Mouse (Mus musculus) embryonic stem cell, embryonic (primary cell): ENCODE results near the gene Ccdc157.

Experiments
- CTCF ChIA-PET, 4 experiments: fragments of 300-600 bp in 2 of 4; fragments of 350-600 bp in 2 of 4; sonication (Branson Sonifier 250); formaldehyde crosslinking; loops; one replicate each; lab custom pipeline; 2022; ENCODE audit warnings: inconsistent platforms in 2 of 4; lab: Charles Lee
- POLR2A ChIA-PET, 4 experiments: fragments of 300-600 bp in 2 of 4; fragments of 350-600 bp in 2 of 4; sonication (Branson Sonifier 250); formaldehyde crosslinking; loops; one replicate each; lab custom pipeline; 2022; ENCODE audit warnings: antibody characterized with exemption in 4 of 4, inconsistent platforms in 1 of 4; lab: Charles Lee

Ccdc157 gene

DNA sequence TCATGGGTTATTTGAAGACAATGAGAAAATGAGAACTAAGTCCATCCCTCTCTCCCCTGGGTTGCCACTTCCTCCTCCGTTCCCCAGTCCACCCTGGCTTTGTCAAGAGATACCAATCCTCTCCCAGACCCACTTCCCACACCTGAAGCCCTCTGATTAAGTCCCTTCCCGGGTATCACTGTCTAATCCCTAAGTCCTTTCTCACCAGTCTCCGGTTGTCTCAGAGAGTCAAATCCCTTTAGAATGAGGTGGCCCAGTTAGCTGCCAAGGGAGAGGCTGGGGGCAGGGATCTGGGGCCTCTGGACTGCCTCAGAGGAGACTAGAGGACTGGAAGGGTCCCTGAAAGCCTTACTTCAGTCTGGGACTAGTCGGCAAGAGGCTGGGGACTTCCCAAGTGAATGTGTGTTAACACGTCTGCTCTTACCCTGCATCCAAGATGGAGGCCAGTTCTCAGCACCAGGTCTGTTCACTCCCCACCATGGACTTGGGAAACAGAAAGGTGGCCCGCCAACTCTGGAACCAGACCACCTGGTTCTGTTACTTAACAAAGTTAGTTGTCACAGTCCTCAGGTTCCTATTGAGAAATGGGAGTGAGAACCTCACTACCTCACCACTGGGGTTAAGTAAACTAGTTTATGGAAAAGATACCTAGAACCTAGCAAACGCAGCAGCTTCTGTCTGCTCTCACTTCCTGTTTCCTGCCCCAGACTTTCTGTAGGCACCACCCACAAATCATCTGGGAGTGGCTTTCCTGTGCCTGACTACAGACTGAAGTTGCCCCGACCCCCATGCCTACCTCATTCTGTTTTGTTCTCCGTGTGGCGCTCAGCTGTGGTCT lies 37.1 kb downstream of the Ccdc157 start, which contains the start of gene Sec14l2:
Gene Sec14l2, minus strand, starts transcription at position 674 of the 838 bp plus-strand sequence.
- CTCF ChIA-PET, result interaction anchor here (0.6 to 2.1 kb wide), 26 partner anchors 8 to 259 kb away, joined by 3 to 10 read pairs (median 4); partner anchors contain the start of genes Rnf215 (in 3 of the 4), Castor1 (in 1 of the 4), Gal3st1 (in 1 of the 4) and Osbp2 (in 1 of the 4)

DNA sequence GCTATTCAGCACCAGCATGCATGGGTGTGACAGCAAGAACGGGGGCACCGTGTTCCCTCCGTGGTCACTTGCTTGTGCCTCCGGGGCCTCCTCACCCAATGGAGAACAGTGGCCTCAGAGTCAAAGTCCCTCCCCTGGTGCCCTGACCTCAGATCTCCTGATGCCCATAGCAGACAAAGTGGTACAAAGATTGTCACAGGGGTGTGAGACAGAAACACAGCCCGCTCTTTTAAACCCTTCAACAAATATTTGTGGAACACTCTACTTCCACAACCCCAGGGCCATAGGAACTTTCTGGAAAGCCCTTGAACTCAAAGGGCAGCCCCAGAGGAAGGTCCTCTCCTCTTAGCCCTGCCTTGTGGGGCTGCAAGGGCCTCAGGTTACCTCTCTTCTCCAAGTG lies 37.9 kb downstream of the Ccdc157 start:
- ChIA-PET POLR2A (interaction anchor here in 3 of 4 experiments (1.4 to 2.8 kb wide), 5 partner anchors 12 to 28 kb away, joined by 4 to 19 read pairs (median 10); partner anchors contain the start of gene Rnf215 (in 1 of the 3)), CTCF (interaction anchor here in 3 of 4 experiments (1.4 to 1.9 kb wide), 5 partner anchors 12 to 69 kb away, joined by 6 to 10 read pairs (median 7); partner anchors contain the start of gene Rnf215 (in 2 of the 3))

More for the DNA sequence above, 37.1 kb downstream of the Ccdc157 start, which contains the start of gene Sec14l2:
- POLR2A ChIA-PET, result interaction anchor here in 3 of 4 experiments (0.6 to 2.8 kb wide), 31 partner anchors 9 to 726 kb away, joined by 3 to 19 read pairs (median 4); partner anchors contain the start of genes Tbc1d10a (in 3 of the 3), Rnf215 (in 2 of the 3), Mtfp1 (in 1 of the 3) and Sf3a1 (in 1 of the 3)

DNA sequence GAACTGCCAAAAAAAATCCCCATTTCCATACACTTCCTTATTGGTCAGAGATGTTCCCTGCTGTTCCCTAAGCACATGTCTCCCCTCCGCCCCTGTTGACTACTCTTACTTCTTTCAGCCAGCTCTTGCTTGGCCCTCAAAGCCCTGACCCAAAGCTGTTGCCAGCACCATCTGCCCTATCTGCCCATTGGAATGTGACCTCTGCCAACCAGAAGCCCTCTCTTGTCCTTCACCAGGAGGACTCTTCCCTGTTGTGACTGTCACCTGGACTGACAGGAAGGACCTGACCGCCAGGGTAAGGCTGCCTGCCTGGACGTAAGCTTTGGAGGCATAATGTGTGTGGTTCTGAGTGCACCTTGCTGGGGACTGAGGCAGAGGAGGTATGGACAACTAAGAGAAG lies 38.4 kb downstream of the Ccdc157 start:
- POLR2A ChIA-PET, result interaction anchor here in 1 of 4 experiments (2.4 to 2.8 kb wide), 3 partner anchors 13 to 28 kb away, joined by 10 to 19 read pairs (median 11); partner anchors contain the start of gene Rnf215
- CTCF ChIA-PET, result interaction anchor here in 2 of 4 experiments (0.6 to 1.9 kb wide), 3 partner anchors 7 to 27 kb away, joined by 3 to 8 read pairs (median 3); partner anchors contain the start of gene Rnf215 (in 1 of the 2)

DNA sequence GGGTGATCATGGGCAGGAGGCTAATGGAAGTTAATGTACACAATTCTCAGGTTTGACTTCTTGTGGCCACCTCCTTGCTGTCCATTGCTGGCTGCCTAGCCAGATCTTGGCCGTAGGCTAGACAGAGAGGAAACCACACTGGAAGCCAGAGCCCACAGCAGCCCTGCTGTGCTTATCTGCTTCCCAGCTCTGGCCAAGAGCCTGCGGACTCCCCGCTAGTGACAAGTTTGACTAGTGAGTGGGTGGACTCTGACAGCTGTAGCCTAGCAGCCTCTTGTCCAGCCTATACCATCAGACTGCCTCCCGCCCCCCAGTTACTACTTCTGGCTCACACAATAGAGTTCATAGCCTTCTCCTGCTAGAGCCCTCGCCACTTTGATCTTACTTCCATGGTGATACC lies 40.5 kb downstream of the Ccdc157 start:
- CTCF ChIA-PET, result interaction anchor here in 1 of 4 experiments (1.7 kb wide), 1 partner anchor 15 kb away, joined by 6 read pairs; no protein-coding TSS in a partner anchor
- POLR2A ChIA-PET, result interaction anchor here in 2 of 4 experiments (0.5 to 2.4 kb wide), 7 partner anchors 8 to 524 kb away, joined by 3 to 7 read pairs (median 3); partner anchors contain the start of gene Rnf215 (in 1 of the 2)

DNA sequence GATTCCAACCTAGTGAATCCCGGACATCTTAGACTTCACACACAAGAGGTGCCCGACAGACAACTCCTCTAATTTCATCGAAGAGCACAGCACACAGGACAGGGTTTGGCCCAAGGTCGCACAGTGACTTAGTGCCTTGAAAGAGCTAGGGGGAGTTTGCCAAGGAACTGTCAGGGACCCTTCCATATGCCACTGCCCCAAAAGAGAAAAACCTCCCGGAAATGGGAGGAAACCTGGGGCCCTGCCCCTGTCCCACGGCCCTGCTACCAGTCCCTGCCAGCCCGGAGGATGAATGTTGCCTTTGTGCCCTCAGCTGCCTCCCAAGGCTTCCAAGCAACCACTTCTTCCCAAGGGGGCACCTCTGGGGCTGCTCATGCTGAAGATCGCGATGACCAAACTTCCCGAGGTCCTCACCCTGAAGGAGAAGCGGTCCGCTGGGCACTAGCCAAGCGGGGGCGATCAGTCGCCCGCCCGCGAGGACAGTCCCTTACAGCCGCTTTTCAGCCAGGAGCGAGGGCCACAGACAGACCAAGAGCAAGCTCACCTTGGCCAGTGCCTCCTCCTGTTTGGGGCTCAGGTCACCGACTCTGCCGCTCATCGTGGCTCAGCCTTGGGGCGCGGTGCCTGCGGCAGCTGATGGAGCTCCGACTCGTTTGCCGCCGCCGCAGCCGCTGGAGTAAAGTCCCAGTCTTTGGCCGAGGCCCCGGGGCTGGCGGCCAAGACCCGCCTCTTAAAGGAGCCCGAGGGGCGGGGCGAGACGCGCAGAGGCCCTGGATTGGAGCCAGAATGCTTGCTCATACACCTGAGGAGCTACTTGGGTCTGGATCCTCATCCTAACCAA lies 41.8 kb downstream of the Ccdc157 start:
- ChIA-PET POLR2A (interaction anchor here (0.5 to 2.6 kb wide), 34 partner anchors 9 to 488 kb away, joined by 3 to 20 read pairs (median 4); partner anchors contain the start of genes Rnf215 (in 2 of the 4), Tbc1d10a (in 2 of the 4), Mtfp1 (in 1 of the 4) and Pes1 (in 1 of the 4)), CTCF (interaction anchor here (0.5 to 1.9 kb wide), 22 partner anchors 12 to 584 kb away, joined by 3 to 10 read pairs (median 4); partner anchors contain the start of gene Rnf215 (in 2 of the 4))

DNA sequence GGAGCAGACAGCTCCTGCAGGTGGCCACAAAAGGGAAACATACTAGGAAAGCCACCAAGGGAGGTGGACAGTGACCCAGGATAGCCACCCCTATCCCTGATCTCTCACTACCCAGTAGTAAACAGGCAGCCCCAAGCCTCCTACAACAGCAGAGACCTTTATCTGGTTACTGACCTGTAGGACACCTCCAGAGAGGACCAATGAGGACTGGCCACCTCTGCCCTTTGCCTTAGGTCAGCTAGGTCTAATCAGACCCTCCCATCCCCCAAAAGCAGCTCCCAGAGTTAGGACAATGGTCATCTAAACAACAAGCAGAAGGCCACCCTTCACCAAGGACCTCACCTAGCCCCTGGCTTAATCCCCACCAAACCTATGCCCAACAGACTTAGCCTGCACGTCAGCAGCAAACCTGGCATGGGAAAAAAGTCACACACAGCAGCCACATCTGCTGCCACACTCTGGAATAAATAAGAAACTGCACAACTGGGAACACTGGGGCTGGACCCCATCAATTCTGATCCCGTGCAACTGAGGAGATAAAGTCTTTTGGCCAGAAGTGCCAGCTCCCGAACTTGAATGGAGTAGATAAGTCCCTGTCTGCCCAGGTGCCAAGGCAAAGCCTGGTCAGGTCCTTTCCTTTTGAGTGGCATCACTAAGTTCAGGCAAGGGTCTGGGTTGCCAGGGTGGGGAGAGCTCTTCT lies 42.6 kb downstream of the Ccdc157 start:
- POLR2A ChIA-PET, result interaction anchor here in 2 of 4 experiments (0.8 to 2.6 kb wide), 17 partner anchors 9 to 150 kb away, joined by 3 to 20 read pairs (median 4); partner anchors contain the start of genes Mtfp1 (in 1 of the 2) and Rnf215 (in 1 of the 2)

DNA sequence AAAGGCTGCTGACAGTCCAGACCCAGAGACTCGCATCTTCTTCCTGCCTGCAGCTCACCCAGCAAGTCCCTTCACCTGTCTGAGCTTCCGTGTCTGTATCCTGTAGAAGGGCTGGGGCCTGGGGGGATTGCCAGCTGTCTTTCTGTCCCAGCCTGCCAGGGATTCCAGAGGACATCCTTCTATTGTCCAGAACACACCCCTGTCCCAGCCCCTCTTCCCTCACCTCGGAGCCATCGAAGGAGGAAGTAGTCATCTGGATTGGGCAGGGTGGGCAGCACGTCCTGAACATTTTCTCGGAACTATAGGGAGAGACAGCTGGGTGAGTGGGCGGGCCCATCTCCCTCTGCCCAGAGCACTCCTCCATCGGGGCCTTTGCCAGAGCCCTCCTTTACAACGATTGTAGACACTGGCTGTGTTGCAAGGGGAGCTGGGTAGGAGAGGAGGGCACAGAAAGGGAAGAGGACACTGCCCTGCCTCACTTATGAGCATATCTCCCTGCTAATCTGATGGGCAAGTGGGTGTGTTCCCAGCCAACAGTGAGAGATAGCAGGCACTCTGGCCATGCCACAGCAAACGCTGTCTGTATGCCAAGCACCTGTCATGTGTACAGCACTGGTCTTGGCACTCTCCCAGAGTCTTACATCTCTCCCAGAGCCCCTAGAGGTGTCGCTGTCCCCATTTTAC lies 43.5 kb downstream of the Ccdc157 start:
- POLR2A ChIA-PET, result interaction anchor here in 2 of 4 experiments (1.4 to 2.6 kb wide), 3 partner anchors 18 to 22 kb away, joined by 3 to 20 read pairs (median 13); no protein-coding TSS in a partner anchor
- CTCF ChIA-PET, result interaction anchor here in 3 of 4 experiments (0.5 to 1.9 kb wide), 3 partner anchors 18 to 154 kb away, joined by 4 to 12 read pairs (median 4); partner anchors contain the start of gene Rnf215 (in 1 of the 3)

More for the DNA sequence above, 42.6 kb downstream of the Ccdc157 start:
- CTCF ChIA-PET, result interaction anchor here (0.5 to 1.9 kb wide), 9 partner anchors 17 to 153 kb away, joined by 3 to 12 read pairs (median 4); partner anchors contain the start of gene Rnf215 (in 1 of the 4)

DNA sequence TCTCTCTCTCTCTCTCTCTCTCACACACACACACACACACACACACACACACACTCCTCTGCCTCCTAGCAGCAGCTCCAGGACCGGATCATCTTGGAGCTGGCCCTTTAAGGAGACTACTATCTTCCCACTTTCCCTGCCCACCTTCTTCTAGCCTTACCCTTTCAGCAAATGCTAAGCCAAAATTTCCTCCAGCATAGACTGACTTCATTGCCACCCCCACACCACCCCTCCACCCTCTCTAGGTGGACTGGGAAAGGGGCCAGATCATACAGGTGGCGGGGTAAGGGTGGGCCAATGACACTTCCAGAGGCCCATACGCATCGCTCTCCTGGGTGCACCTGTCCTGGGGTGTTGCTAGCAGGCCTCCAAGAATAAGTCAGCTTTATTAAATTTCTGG lies 44.7 kb downstream of the Ccdc157 start:
- CTCF ChIA-PET, result interaction anchor here in 1 of 4 experiments (1.8 kb wide), 2 partner anchors 8 to 194 kb away, joined by 3 to 4 read pairs; partner anchors contain the start of gene Sec14l2

DNA sequence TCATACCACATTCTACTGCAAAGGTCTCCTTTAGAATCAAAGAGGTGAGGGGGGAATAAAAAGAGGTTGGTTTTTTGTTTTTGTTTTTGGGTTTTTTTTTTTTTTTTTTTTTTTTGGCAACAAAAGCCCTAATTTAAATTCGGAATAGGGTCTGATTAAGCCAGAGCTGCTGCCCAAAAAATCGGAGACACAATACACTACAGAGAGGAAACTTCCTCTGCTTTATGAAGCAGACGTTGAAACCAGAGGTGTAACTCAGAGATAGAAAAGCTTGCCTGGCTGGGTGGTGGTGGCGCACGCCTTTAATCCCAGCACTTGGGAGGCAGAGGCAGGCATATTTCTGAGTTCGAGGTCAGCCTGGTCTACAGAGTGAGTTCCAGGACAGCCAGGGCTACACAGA lies 45.6 kb downstream of the Ccdc157 start:
- CTCF ChIA-PET, result interaction anchor here in 3 of 4 experiments (0.5 to 1.8 kb wide), 9 partner anchors 9 to 193 kb away, joined by 3 to 12 read pairs (median 5); partner anchors contain the start of genes Lif (in 1 of the 3) and Sec14l2 (in 1 of the 3)
- POLR2A ChIA-PET, result interaction anchor here in 2 of 4 experiments (0.6 to 1.7 kb wide), 4 partner anchors 20 to 193 kb away, joined by 3 to 9 read pairs (median 4); partner anchors contain the start of genes Rnf215 (in 1 of the 2) and Tcn2 (in 1 of the 2)

More for the DNA sequence above, 44.7 kb downstream of the Ccdc157 start:
- POLR2A ChIA-PET, result interaction anchor here in 1 of 4 experiments (1.4 to 1.7 kb wide), 2 partner anchors 20 to 21 kb away, joined by 3 to 4 read pairs; partner anchors contain the start of gene Rnf215

DNA sequence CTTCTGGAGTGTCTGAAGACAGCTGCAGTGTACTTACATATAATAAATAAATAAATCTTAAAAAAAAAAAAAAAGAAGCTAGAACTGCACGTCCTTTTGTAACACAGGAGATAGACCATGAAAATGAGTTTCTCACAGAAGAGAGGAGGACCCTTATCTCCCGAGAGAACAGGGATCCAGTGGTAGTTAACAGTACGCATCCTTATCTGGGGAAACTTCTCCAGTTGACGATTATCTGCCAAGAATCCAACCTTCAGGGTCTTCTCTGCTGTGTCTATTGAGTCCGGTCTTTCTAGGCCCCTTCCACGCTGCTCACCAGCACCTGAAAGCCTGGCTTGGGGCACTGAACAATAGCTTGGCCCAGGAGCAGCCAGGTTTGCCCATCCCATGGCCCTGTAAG lies 46.1 kb downstream of the Ccdc157 start:
- POLR2A ChIA-PET, result interaction anchor here in 2 of 4 experiments (0.7 to 1.7 kb wide), 3 partner anchors 21 to 182 kb away, joined by 3 to 4 read pairs (median 4); partner anchors contain the start of genes Rnf215 (in 1 of the 2) and Tcn2 (in 1 of the 2)
- CTCF ChIA-PET, result interaction anchor here in 3 of 4 experiments (0.5 to 1.8 kb wide), 7 partner anchors 9 to 187 kb away, joined by 3 to 12 read pairs (median 5); partner anchors contain the start of gene Sec14l2 (in 1 of the 3)

DNA sequence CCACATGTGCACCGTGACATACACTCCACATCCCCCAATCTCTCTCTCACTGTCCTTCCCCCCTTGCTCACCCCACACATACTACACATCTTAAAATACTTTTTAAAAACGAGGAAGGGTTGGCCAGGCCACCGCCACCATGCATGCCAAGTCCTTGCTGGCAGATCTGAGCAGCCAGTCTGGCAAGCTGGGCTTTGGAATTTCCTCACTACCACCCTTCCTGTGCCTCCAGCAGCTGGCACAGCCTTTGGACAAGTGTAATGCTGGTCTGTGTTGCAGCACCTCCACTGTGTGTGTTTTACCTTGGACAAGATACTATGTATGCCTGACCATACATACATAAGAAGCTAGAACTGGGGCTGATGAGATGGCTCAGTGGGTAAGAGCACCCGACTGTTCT lies 46.6 kb downstream of the Ccdc157 start:
- POLR2A ChIA-PET, result interaction anchor here in 1 of 4 experiments (0.9 kb wide), 1 partner anchor 34 kb away, joined by 3 read pairs; no protein-coding TSS in a partner anchor

DNA sequence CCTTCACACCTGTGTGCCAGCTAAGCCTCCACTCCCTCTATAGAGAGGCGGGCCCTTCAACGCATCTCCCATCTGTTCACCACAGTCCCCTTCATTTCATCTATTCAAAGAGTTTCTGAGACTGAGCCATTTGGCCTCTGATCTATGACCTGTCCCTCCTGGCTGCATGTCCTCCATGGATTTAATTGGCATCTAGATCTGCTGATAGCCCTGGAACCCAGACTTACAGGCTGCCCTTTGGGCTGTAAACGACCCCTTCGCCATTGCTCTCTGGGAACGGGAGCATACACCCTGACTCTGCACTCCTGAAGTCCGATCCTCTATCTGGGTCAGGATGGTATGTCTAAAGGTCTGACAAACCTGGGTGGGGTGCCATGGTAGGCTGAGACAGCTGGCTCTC lies 47.2 kb downstream of the Ccdc157 start:
- CTCF ChIA-PET, result interaction anchor here in 1 of 4 experiments (0.6 kb wide), 1 partner anchor 89 kb away, joined by 3 read pairs; no protein-coding TSS in a partner anchor
- POLR2A ChIA-PET, result interaction anchor here in 1 of 4 experiments (0.5 to 2.0 kb wide), 2 partner anchors 17 to 80 kb away, joined by 4 to 5 read pairs; no protein-coding TSS in a partner anchor

More for the DNA sequence above, 46.6 kb downstream of the Ccdc157 start:
- CTCF ChIA-PET, result interaction anchor here in 2 of 4 experiments (0.6 to 1.8 kb wide), 3 partner anchors 10 to 33 kb away, joined by 4 to 6 read pairs (median 4); partner anchors contain the start of gene Sec14l2 (in 1 of the 2)

DNA sequence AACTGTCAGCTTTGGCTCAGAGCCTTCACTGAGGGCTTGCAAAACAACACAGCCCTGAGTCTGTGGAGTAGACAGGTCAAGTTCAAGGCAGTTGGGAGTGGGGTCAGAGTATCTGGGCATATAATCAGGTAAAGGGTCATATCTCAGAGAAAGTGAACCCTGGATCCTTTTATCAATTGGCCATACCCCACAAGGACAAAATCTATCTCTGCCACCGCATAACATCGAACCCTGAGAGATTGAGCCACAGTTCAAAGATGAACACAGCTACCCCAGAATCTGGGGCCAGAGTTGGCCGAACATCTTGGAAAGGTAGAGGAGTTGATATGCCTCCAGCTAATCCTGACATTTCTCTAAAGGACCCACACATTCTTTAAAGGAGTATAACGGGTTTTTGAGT lies 48.1 kb downstream of the Ccdc157 start:
- CTCF ChIA-PET, result interaction anchor here in 1 of 4 experiments (0.6 kb wide), 1 partner anchor 89 kb away, joined by 3 read pairs; no protein-coding TSS in a partner anchor
- POLR2A ChIA-PET, result interaction anchor here in 1 of 4 experiments (0.5 to 2.0 kb wide), 2 partner anchors 16 to 79 kb away, joined by 4 to 5 read pairs; no protein-coding TSS in a partner anchor

DNA sequence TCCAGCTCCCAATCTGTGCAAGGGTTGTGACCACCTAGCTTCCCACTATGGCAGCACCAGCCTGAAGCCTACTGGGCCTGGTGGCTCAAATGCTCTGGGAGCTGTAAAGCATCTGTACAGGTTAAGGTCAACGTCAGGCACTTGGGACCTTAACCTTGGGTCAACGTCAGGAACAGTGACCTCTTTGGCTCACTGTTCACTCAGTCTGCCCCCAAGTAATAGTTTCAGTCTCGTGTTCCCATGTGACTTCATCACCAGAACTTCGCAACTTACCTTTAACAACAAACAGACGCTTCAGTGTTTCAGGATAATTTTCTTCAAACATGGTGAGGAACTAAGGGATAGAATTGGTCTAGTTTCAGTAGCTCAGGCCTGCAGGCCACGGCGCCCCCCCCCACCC lies 51.4 kb downstream of the Ccdc157 start:
- POLR2A ChIA-PET, result interaction anchor here in 3 of 4 experiments (0.6 to 1.6 kb wide), 5 partner anchors 10 to 1079 kb away, joined by 3 to 7 read pairs (median 6); partner anchors contain the start of gene Mtfp1 (in 1 of the 3)

More for the DNA sequence above, 51.4 kb downstream of the Ccdc157 start:
- CTCF ChIA-PET, result interaction anchor here in 2 of 4 experiments (0.7 to 1.4 kb wide), 4 partner anchors 14 to 111 kb away, joined by 3 to 4 read pairs (median 3); partner anchors contain the start of gene Sec14l2 (in 1 of the 2)
